Mouse (Mus musculus) kidney, adult 2 months (tissue): Measurements from ENCODE around the gene Srxn1.

ENCODE experiments used
- CTCF ChIP-seq: fragments of 200-500 bp; conservative IDR thresholded peaks from 2 replicates; pipeline ENCODE4 v1.5.1; 2011; ENCODE audit warnings: low read depth, mild to moderate bottlenecking, control low read depth, low read length, moderate library complexity, mixed read lengths; ENCODE audit not compliant: insufficient read depth, insufficient read length
- POLR2A ChIP-seq: fragments of 200-500 bp; IDR thresholded peaks from one replicate; pipeline ENCODE4 v1.6.1; 2011; ENCODE audit warnings: low read depth, low read length, control low read depth

DNA sequence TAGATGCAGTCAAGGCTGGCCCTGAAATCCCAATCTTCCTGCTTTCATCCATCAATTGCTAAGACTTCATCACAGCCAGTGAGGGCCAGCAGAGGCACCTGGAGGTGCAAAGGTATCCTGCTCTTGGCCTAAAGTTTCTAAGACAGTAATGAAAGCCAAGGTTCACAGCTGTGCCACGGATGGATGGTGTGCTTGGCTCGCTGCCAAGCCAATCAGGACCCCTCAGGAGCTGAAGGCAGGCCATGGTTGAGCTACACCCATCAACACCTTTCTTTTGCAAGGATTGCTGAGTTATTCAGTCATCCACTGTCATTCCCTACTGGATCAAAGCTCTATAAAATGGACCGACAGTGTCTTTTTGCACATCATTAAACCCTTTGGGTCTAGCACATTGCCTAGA is 5.8 kb upstream of the Srxn1 start:
- TF ChIP-seq CTCF: no peak
- TF ChIP-seq POLR2A: no peak
